Mouse (Mus musculus) heart, adult 2 months (tissue): ENCODE results near the gene Glp2r.
A peak's percentile ranks its signal among the peaks of the same experiment; 100 is the strongest.

ENCODE experiments used
- CTCF ChIP-seq: fragments of 200-600 bp; IDR thresholded peaks from 2 replicates; pipeline ENCODE4 v1.8.1; 2022; ENCODE audit warnings: antibody characterized with exemption, mild to moderate bottlenecking, moderate library complexity
- EP300 ChIP-seq: fragments of 200-500 bp; IDR thresholded peaks from 2 replicates; pipeline ENCODE4 v1.6.1; 2011; ENCODE audit warnings: low read depth, low read length, control low read depth; ENCODE audit not compliant: insufficient read depth
- POLR2A ChIP-seq: fragments of 200-500 bp; IDR thresholded peaks from 2 replicates; pipeline ENCODE4 v1.6.1; 2011; ENCODE audit warnings: mild to moderate bottlenecking, low read depth, low read length, control low read depth; ENCODE audit not compliant: insufficient read depth

DNA sequence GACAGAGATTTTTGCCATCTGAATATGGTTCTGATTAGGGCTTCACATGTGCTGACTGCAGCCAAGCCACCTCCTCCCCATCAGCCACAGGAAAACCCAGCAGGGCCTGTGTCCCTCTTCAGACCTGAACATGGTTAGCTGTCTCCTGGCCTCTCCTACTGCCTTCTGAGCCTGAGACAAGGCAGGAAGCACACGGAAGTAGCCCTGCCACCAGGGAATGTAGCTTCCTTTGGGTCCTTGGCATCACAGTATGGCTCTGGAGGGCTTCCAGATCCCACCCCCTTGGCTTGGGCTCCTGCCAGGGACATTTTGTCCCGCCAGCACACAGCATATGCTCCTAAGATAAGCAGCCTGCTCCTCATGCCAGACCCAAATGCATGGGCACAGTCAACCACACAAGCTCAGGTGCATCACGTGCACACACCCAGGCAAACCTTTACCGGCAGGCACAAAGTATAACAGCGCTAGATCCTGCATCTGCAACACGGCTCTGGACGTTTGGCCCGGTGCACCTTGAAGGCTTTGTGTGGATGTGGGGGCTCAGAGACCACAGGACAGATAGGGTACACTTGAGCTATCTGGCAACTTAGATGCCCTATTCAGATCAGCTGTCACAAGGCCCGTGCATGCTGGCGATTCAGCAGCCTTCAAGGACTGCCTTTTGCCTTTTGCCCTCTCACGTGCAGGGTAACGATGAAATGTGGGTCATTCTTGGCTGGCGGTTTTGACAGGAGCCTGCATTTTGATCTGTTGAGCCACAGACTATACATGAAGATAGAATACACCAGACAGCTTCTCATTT lies 103.2 kb downstream of the Glp2r start:
- TF ChIP-seq POLR2A (0 out of 2 replicates have a peak, but pooled peaks have one; percentile 38), CTCF (no peak), EP300 (peak; percentile 97)
